Mouse (Mus musculus) hindbrain, embryonic 13.5 days (tissue): ENCODE measurements around the gene Gm14548. TPM values are rescaled to one million over a fixed set of nuclear protein-coding genes. Genes with fewer than 3 reads are reported as not detected.
"Not testable (repeated sequence)": the region's sequence is repeated elsewhere in the genome, so short reads cannot be mapped to it uniquely, and the experiment has no call there.

Source experiments
- ATAC-seq: fragments of 200-750 bp; cut with Nextera tagmentation; 2 replicates; pipeline ENCODE4 v1.8.0; 2017; ENCODE audit warnings: moderate TSS enrichment; ENCODE audit not compliant: low FRiP score
- H3K27ac ChIP-seq: fragments of 300-500 bp; sonication (generic); 2 replicates; pipeline ENCODE4 v1.5.1; 2015; ENCODE audit warnings: inconsistent platforms, mild to moderate bottlenecking, moderate library complexity
- H3K27me3 ChIP-seq: fragments of 300-500 bp; sonication (generic); 2 replicates; pipeline ENCODE4 v1.6.1; 2015; ENCODE audit warnings: mild to moderate bottlenecking, inconsistent platforms
- H3K36me3 ChIP-seq: fragments of 300-500 bp; sonication (generic); 2 replicates; pipeline ENCODE4 v1.6.1; 2015; ENCODE audit warnings: mild to moderate bottlenecking, inconsistent platforms
- H3K4me1 ChIP-seq: fragments of 300-500 bp; sonication (generic); replicated peaks from 2 replicates; pipeline ENCODE4 v1.6.1; 2015; ENCODE audit warnings: inconsistent platforms
- H3K4me2 ChIP-seq: fragments of 300-500 bp; sonication (generic); 2 replicates; pipeline ENCODE4 v1.6.1; 2015; ENCODE audit warnings: inconsistent platforms, mild to moderate bottlenecking, moderate library complexity
- H3K4me3 ChIP-seq: fragments of 300-500 bp; sonication (generic); 2 replicates; pipeline ENCODE4 v1.5.1; 2015; ENCODE audit warnings: mild to moderate bottlenecking, inconsistent platforms
- H3K9ac ChIP-seq: fragments of 300-500 bp; sonication (generic); 2 replicates; pipeline ENCODE4 v1.6.1; 2015; ENCODE audit warnings: mild to moderate bottlenecking, inconsistent platforms
- H3K9me3 ChIP-seq: fragments of 300-500 bp; sonication (generic); 2 replicates; pipeline ENCODE4 v1.6.1; 2016; ENCODE audit warnings: inconsistent platforms
- WGBS: fragments of 180-500 bp; shearing (Covaris S2); methylation state at CpG from one replicate; pipeline ENCODE4 v1.1.7; 2015; 5-methylcytosine and 5-hydroxymethylcytosine counted together
- polyA plus RNA-seq: library from polyadenylated mRNA; unstranded; fragments of >200 nt; fragmentation: Nextera tagmentation; extraction: Ambion mirVana; gene quantifications from 2 replicates; pipeline ENCODE4 v1.2.1, GENCODE M21; 2015

The Gm14548 gene
- polyA plus RNA-seq: not detected in 2 replicates

DNA sequence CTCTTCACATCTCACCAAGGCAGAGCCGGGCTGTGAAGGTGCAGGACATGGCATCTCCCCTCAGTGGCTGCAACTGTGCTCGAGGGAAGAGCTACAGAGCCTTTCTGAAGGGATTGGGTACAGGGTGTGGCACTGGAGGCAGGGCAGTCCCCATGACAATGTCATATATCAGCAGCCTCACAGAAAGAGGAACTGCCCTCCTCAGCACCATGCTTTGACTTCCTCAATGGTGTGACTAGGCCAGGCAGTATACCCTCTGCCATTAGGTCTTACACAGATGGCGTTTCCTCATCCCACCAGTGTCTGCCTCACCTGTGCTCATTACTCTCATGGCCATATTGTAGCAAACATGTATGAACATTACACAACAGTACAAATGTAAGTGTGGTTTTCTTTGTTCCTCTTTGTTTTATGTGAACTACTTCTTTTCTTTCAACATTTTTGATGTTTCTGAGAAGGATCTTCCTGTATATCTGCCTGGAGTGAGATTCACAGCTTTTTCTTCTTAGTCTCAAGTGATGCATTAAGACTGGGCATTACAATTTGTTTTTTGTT lies at the start of gene Gm14548:
Gene Gm14548, minus strand, starts transcription at position 85 of the 555 bp plus-strand sequence.
- not testable (repeated sequence) for H3K27me3 ChIP-seq, ATAC-seq, H3K4me2 ChIP-seq, H3K4me1 ChIP-seq, H3K27ac ChIP-seq, H3K36me3 ChIP-seq, H3K9me3 ChIP-seq, H3K9ac ChIP-seq, H3K4me3 ChIP-seq
- 61% methylated on average over 3 of the region's 3 CpGs for WGBS

DNA sequence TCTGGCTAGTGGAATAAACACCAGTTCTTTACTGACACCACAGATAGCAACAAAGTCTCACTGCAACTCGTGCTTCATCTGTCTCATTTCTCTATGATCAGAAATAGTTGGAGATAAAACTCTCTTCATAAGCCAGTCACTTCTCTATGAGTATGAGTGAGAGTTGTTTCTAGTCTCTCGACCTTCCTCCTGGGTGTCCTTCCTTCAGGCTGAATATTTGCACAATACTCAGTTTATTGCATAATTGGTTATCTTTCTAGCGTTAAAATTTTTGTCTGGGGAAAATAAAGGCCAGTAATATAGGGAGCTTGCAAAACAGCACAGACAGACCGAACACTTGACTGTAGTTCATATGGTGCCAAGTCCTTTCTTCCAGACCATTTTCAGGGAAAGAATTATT lies 48.2 kb upstream of the Gm14548 start:
- Histone ChIP-seq H3K4me2 (no peak overlapping the region), H3K4me1 (no peaks in the 10 kb centered on the region), H3K27ac (no peak overlapping the region), H3K36me3 (no peaks in the 10 kb centered on the region), H3K27me3 (no peaks in the 10 kb centered on the region), H3K9me3 (no peaks in the 10 kb centered on the region), H3K9ac (no peak overlapping the region), H3K4me3 (no peak overlapping the region)
- ATAC-seq: no peak
- 71% methylated on average over 4 of the region's 4 CpGs for WGBS

DNA sequence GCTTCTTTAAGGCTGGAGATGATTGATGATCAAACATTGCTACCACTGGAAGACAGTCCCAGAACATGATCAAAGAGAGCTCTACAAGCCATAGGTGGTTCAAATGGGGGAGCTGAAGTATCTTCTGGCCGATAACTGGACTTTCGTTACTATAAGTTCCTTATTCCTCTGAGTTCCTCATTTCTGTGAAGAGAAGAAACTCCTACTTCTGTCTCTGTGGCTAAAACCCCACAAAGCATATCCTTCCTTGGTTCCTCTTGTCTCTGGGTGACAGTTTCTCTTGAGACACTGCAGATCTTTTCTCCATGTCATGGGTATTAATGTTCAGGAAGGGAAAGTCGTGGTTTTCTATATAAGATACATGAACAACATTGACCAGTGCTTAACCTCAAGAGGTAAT lies 43.0 kb upstream of the Gm14548 start:
- H3K36me3 ChIP-seq: no peaks in the 10 kb centered on the region
- no peak overlapping the region for H3K4me2 ChIP-seq
- no peaks in the 10 kb centered on the region for H3K27me3 ChIP-seq
- H3K4me3 ChIP-seq: no peak overlapping the region
- no peaks in the 10 kb centered on the region for H3K4me1 ChIP-seq
- no peak overlapping the region for H3K27ac ChIP-seq
- no peak overlapping the region for H3K9ac ChIP-seq
- no peaks in the 10 kb centered on the region for H3K9me3 ChIP-seq
- 74% methylated on average over 3 of the region's 3 CpGs for WGBS
- ATAC-seq: no peak

DNA sequence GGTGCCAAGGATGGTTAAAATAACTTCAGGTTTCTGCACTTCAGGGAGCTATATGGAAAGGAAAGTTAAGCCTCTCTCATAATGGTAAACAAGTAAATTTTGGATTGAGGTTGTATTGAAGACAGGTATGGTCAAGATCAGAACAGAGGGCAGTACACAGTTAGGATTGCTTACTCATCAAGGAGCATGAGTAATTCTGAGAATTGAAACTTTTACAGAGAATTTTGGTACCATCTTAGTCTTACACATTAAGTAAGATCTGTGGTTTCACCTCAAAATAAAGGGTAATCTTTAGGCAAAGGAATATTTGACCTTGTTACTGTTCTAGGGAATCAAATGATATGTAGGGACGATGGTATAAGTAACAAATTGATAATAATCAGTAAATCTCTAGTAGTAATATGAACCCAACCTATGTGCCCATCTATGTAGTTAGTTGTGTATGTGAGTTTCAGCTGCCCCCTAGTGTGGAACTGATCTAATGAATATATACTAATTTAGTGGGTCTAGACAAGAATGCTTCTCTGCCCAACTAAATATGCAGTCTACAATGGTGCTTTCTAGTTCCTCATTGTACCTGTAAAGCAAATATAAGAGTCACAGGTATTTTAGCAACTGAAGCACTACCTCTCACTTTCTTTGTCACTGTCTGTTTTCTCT lies 42.1 kb upstream of the Gm14548 start:
- H3K9me3 ChIP-seq: no peaks in the 10 kb centered on the region
- no peak for ATAC-seq
- H3K36me3 ChIP-seq: no peaks in the 10 kb centered on the region
- 80% methylated on average over 1 of the region's 1 CpGs for WGBS
- no peak overlapping the region for H3K9ac ChIP-seq
- H3K4me3 ChIP-seq: no peak overlapping the region
- H3K27me3 ChIP-seq: no peaks in the 10 kb centered on the region
- H3K4me1 ChIP-seq: no peaks in the 10 kb centered on the region
- H3K27ac ChIP-seq: no peak overlapping the region
- H3K4me2 ChIP-seq: no peak overlapping the region

DNA sequence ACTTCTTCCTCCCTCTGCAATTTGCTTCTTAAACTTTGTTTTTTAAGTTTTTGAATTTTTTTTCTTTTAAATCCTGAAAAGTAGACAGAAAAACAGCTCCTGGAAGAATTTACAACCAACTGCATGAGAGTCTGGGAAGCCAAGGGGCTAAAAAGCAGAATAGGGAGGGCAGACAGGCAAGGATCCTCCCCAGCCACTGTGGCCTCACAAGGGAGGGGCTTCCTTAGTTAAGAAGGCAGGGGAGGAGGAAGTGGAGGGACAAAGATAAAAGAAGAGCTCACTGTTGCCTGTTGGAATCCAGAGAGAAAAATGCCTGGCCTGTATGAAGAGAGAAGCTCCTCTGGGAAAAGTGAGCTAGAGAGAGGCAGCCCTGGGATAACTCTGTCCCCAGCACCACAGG lies 37.6 kb upstream of the Gm14548 start:
- H3K4me2 ChIP-seq, ATAC-seq, H3K4me3 ChIP-seq, H3K9me3 ChIP-seq, H3K27me3 ChIP-seq, H3K9ac ChIP-seq, H3K36me3 ChIP-seq, H3K27ac ChIP-seq, H3K4me1 ChIP-seq: not testable (repeated sequence)

DNA sequence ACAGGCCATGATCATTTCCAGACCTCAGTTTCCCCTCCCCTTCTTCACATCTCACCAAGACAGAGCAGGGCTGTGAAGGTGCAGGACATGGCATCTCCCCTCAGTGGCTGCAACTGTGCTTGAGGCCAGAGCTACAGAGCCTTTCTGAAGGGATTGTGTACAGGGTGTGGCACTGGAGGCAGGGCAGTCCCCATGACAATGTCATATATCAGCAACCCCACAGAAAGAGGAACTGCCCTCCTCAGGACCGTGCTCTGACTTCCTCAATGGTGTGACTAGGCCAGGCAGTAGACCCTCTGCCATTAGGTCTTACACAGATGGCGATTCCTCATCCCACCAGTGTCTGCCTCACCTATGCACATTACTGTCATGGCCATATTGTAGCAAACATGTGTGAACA lies 17.5 kb upstream of the Gm14548 start, which contains the start of gene Lilra6:
Gene Lilra6, minus strand, starts transcription at position 117 of the 400 bp plus-strand sequence.
- not testable (repeated sequence) for H3K27me3 ChIP-seq, H3K9ac ChIP-seq, H3K36me3 ChIP-seq, H3K4me2 ChIP-seq, H3K4me1 ChIP-seq, H3K9me3 ChIP-seq, H3K27ac ChIP-seq, H3K4me3 ChIP-seq, ATAC-seq
- 64% methylated on average over 2 of the region's 2 CpGs for WGBS

DNA sequence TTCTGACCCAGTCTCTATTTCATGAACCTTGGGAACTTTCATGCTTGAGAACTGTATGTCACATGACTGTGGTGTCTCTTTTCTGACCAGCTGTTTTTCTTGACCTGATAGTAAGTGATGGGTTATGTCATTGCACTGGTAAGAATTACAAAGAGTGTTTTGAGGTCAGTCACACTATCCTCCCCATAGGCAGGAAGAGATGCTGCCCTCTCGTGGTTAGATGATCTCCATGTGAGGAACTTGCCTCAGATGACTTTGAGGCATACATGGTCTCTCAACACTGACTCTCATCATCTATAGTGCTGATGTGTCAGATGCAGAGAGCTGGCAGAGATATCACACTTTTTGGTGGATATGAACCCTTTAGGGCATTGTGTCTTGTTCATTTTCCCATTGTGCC lies 5.8 kb upstream of the Gm14548 start:
- H3K9me3 ChIP-seq: no peaks in the 10 kb centered on the region
- no peak for ATAC-seq
- H3K27me3 ChIP-seq: no peaks in the 10 kb centered on the region
- H3K36me3 ChIP-seq: no peaks in the 10 kb centered on the region
- H3K27ac ChIP-seq: no peak overlapping the region
- no peak overlapping the region for H3K4me3 ChIP-seq
- H3K4me1 ChIP-seq: no peaks in the 10 kb centered on the region
- WGBS: 25% methylated on average over 1 of the region's 1 CpGs
- H3K4me2 ChIP-seq: no peak overlapping the region
- H3K9ac ChIP-seq: no peak overlapping the region

DNA sequence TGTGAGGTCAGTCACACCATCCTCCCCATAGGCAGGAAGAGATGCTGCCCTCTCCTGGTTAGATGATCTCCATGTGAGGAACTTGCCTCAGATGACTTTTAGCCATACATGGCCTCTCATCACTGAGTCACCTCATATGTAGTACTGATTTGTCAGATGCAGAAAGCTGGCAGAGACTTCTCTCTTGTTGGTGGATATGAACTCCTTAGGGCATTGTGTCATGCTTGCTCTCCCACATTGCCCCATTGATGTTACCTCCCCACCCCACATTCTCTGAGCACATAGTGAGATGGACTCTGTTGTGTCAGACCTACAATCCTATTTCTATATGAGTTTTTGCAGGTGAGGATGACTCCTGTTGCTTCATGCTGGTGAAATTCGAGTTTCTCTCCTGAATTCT lies 22.9 kb downstream of the Gm14548 start:
- not testable (repeated sequence) for H3K4me1 ChIP-seq, H3K27me3 ChIP-seq, H3K36me3 ChIP-seq, H3K27ac ChIP-seq, ATAC-seq, H3K4me3 ChIP-seq, H3K9me3 ChIP-seq, H3K4me2 ChIP-seq, H3K9ac ChIP-seq
- no CpG with 5 or more reads among the region's 1 CpGs for WGBS

DNA sequence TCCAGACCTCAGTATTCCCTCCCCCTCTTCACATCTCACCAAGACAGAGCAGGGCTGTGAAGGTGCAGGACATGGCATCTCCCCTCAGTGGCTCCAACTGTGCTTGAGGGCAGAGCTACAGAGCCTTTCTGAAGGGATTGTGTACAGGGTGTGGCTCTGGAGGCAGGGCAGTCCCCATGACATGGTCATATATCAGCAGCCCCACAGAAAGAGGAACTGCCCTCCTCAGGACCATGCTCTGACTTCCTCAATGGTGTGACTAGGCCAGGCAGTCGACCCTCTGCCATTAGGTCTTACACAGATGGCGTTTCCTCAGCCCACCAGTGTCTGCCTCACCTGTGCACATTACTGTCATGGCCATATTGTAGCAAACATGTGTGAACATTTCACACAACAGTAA lies 53.0 kb downstream of the Gm14548 start, which contains the start of gene Pira2:
Gene Pira2, minus strand, starts transcription at position 101 of the 400 bp plus-strand sequence.
- H3K4me1 ChIP-seq, H3K36me3 ChIP-seq, H3K9ac ChIP-seq, H3K27ac ChIP-seq, H3K27me3 ChIP-seq, ATAC-seq, H3K4me2 ChIP-seq, H3K9me3 ChIP-seq, H3K4me3 ChIP-seq: not testable (repeated sequence)
- no CpG with 5 or more reads among the region's 2 CpGs for WGBS

DNA sequence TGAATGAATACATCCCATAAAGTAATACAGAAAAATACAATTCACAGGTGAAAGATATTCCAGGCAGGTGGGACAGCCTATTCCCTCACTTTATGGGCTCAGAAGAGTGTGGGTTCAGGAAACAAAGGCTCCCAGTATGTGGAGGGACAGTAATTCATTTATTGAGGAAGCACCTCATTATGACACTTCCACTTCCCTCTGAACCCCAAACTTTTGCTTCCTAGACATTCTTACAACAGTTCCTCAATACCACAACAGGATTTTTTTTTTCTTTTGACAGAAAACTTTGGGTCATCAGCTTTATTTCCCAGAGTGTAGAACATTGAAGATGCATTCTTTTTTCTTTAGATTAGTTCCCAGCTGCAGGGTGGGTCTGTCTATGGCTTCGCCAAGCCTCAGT lies 60.1 kb downstream of the Gm14548 start:
- not testable (repeated sequence) for H3K9ac ChIP-seq, H3K4me2 ChIP-seq, H3K27me3 ChIP-seq, H3K27ac ChIP-seq, H3K9me3 ChIP-seq, H3K4me1 ChIP-seq, H3K36me3 ChIP-seq, H3K4me3 ChIP-seq, ATAC-seq
- no CpG with 5 or more reads among the region's 1 CpGs for WGBS

Other genes with a start within 250 kb of the Gm14548 start
- gene Leng1, start 232.3 kb downstream of the Gm14548 start, polyA plus RNA-seq: 15.8 and 16.3 TPM in 2 replicates
- 4.7 and 5.8 TPM in 2 replicates for gene Tmc4, start 220.6 kb downstream of the Gm14548 start, polyA plus RNA-seq
- gene Tsen34, start 205.3 kb downstream of the Gm14548 start, polyA plus RNA-seq: 233 and 242 TPM in 2 replicates
- gene Mboat7, start 204.6 kb downstream of the Gm14548 start, polyA plus RNA-seq: 64.3 and 69.0 TPM in 2 replicates
- 948 and 980 TPM in 2 replicates for gene Rps9, start 194.1 kb downstream of the Gm14548 start, polyA plus RNA-seq
- 0.25 and 0.32 TPM in 2 replicates for gene Pirb, start 177.7 kb downstream of the Gm14548 start, polyA plus RNA-seq
- gene Gm15448, start 72.4 kb downstream of the Gm14548 start, polyA plus RNA-seq: not detected in 2 replicates
- gene Pira2, start 53.1 kb downstream of the Gm14548 start, polyA plus RNA-seq: 0.06 TPM in 1 of 2 replicates, not detected in the other
- not detected in 2 replicates for gene Lilra6, start 17.4 kb upstream of the Gm14548 start, polyA plus RNA-seq
- 2.8 and 4.1 TPM in 2 replicates for gene Lair1, start 165.1 kb upstream of the Gm14548 start, polyA plus RNA-seq
- gene Ttyh1, start 221.3 kb upstream of the Gm14548 start, polyA plus RNA-seq: 132 and 138 TPM in 2 replicates
- 77.0 and 79.4 TPM in 2 replicates for gene Leng8, start 238.9 kb upstream of the Gm14548 start, polyA plus RNA-seq